Mouse (Mus musculus): ENCODE measurements around the gene Chrm5. TPM values are rescaled to one million over a fixed set of nuclear protein-coding genes. Genes with fewer than 3 reads are reported as not detected.

Chrm5 gene
- total and polyA plus RNA-seq, 2 experiments, result not detected

DNA sequence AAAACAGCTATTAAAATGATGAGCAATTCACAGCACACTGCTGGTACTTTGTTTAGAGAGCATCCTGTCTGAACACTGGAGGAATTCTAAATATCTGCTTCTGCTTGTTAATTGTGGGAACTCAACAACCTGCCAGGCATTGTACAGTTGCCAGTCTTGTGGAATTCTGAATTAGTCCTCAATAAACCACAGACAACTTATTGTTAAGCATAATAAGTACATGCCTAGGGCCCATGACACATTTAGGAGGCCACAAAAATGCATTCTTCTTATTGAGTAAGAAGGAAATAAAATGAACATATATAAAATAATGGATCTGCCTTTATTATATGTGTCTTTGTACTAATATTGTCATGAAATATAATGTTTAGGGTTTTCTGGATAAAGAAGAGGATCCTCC, 35.1 kb downstream of the Chrm5 start:
- H3K4me1 ChIP-seq (ENCODE audit: control insufficient read depth, insufficient read depth, low read length), result peaks cover 3% of the 10 kb centered on the region; the same call in 1 of the 2 replicates
- H3K36me3 ChIP-seq (ENCODE audit: control insufficient read depth, insufficient read depth, low read length), result no peaks in the 10 kb centered on the region
- no peak overlapping the region for H3K4me3 ChIP-seq (ENCODE audit: insufficient read depth, low read depth, low read length)
- H3K27ac ChIP-seq (replicated peaks; ENCODE audit: insufficient read depth, low read depth, low read length), result no peak overlapping the region
- H3K27me3 ChIP-seq (ENCODE audit: control insufficient read depth, insufficient read depth, low read length), result no peaks in the 10 kb centered on the region
- no peaks in the 10 kb centered on the region for H3K79me2 ChIP-seq (ENCODE audit: control insufficient read depth, insufficient read depth, low read length)
- TF ChIP-seq POLR2A (IDR thresholded peaks at IDR 0.05; ENCODE audit: extremely low read depth, insufficient read depth, low read length), result no peak
- no peak for TF ChIP-seq CTCF (IDR thresholded peaks at IDR 0.05; ENCODE audit: low read depth, low read length)
- no peak for DNase-seq (ENCODE audit: extremely low read depth, low read depth, low spot score)
- no peak overlapping the region for H3K9ac ChIP-seq (ENCODE audit: low read depth, low read length)

- no peak overlapping the region for H3K4me3 ChIP-seq (ENCODE audit: insufficient read depth, low read depth, low read length)
- H3K36me3 ChIP-seq (ENCODE audit: control insufficient read depth, insufficient read depth, low read length), result no peaks in the 10 kb centered on the region
- no peak for TF ChIP-seq POLR2A (IDR thresholded peaks at IDR 0.05; ENCODE audit: extremely low read depth, insufficient read depth, low read length)
- peaks cover 3% of the 10 kb centered on the region; the same call in 1 of the 2 replicates for H3K4me1 ChIP-seq (ENCODE audit: control insufficient read depth, insufficient read depth, low read length)
- no peak for DNase-seq (ENCODE audit: extremely low read depth, low read depth, low spot score)
- no peak overlapping the region for H3K9ac ChIP-seq (ENCODE audit: low read depth, low read length)
- H3K79me2 ChIP-seq (ENCODE audit: control insufficient read depth, insufficient read depth, low read length), result no peaks in the 10 kb centered on the region
- H3K27ac ChIP-seq (replicated peaks; ENCODE audit: insufficient read depth, low read depth, low read length), result no peak overlapping the region
- H3K27me3 ChIP-seq (ENCODE audit: control insufficient read depth, insufficient read depth, low read length), result no peaks in the 10 kb centered on the region
- 61% methylated on average over 2 of the region's 2 CpGs for WGBS
These were observed 37.1 kb downstream of the Chrm5 start for GRCm38 (mm10) chr2:112443491-112443890.

DNA sequence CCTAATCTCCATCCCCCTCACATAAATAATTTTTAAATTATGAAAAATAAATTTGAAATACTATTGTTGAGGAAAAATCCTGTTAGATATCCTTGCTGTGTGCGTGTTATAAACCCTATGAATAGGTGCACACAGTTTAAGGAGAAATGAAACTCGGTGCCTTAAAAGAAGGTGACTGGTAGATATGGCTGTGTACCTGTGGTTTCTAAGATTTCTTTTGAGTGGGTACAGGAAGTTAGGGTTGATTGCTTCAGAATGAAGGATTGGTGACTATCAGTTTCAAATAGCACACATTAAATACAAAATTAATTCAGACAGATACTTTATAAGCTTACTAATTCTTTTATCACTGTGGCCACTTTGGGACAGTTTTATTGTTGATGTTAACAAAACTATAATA, 43.0 kb downstream of the Chrm5 start:
- Histone ChIP-seq H3K4me1 (ENCODE audit: control insufficient read depth, insufficient read depth, low read length) (no peaks in the 10 kb centered on the region), H3K27me3 (ENCODE audit: control insufficient read depth, insufficient read depth, low read length) (no peaks in the 10 kb centered on the region), H3K36me3 (ENCODE audit: control insufficient read depth, insufficient read depth, low read length) (no peaks in the 10 kb centered on the region), H3K27ac (replicated peaks; ENCODE audit: insufficient read depth, low read depth, low read length) (no peak overlapping the region), H3K4me3 (ENCODE audit: insufficient read depth, low read depth, low read length) (no peak overlapping the region), H3K9ac (ENCODE audit: low read depth, low read length) (no peak overlapping the region), H3K79me2 (ENCODE audit: control insufficient read depth, insufficient read depth, low read length) (no peaks in the 10 kb centered on the region)
- 87% methylated on average over 2 of the region's 2 CpGs for WGBS
- DNase-seq (ENCODE audit: extremely low read depth, low read depth, low spot score), result no peak
- no peak for TF ChIP-seq POLR2A (IDR thresholded peaks at IDR 0.05; ENCODE audit: extremely low read depth, insufficient read depth, low read length)
- no peak for TF ChIP-seq CTCF (IDR thresholded peaks at IDR 0.05; ENCODE audit: low read depth, low read length)

GRCm38 (mm10) chr2:112436292-112436691, 44.3 kb downstream of the Chrm5 start:
- 78% methylated on average over 4 of the region's 4 CpGs for WGBS
- TF ChIP-seq CTCF (IDR thresholded peaks at IDR 0.05; ENCODE audit: low read depth, low read length) (no peak), POLR2A (IDR thresholded peaks at IDR 0.05; ENCODE audit: extremely low read depth, insufficient read depth, low read length) (no peak)
- H3K27ac ChIP-seq (replicated peaks; ENCODE audit: insufficient read depth, low read depth, low read length), result no peak overlapping the region
- no peaks in the 10 kb centered on the region for H3K27me3 ChIP-seq (ENCODE audit: control insufficient read depth, insufficient read depth, low read length)
- no peak overlapping the region for H3K9ac ChIP-seq (ENCODE audit: low read depth, low read length)
- no peaks in the 10 kb centered on the region for H3K79me2 ChIP-seq (ENCODE audit: control insufficient read depth, insufficient read depth, low read length)
- no peaks in the 10 kb centered on the region for H3K4me1 ChIP-seq (ENCODE audit: control insufficient read depth, insufficient read depth, low read length)
- no peak overlapping the region for H3K4me3 ChIP-seq (ENCODE audit: insufficient read depth, low read depth, low read length)
- H3K36me3 ChIP-seq (ENCODE audit: control insufficient read depth, insufficient read depth, low read length), result no peaks in the 10 kb centered on the region
- DNase-seq (ENCODE audit: extremely low read depth, low read depth, low spot score), result no peak

- H3K4me1 ChIP-seq (ENCODE audit: control insufficient read depth, insufficient read depth, low read length), result no peaks in the 10 kb centered on the region
- 16% methylated on average over 2 of the region's 2 CpGs for WGBS
- H3K27me3 ChIP-seq (ENCODE audit: control insufficient read depth, insufficient read depth, low read length), result no peaks in the 10 kb centered on the region
- peak; percentile 54 for DNase-seq (ENCODE audit: extremely low read depth, low read depth, low spot score)
- no peak for TF ChIP-seq CTCF (IDR thresholded peaks at IDR 0.05; ENCODE audit: low read depth, low read length)
- TF ChIP-seq POLR2A (IDR thresholded peaks at IDR 0.05; ENCODE audit: extremely low read depth, insufficient read depth, low read length), result no peak
- H3K4me3 ChIP-seq (ENCODE audit: insufficient read depth, low read depth, low read length), result no peak overlapping the region
- H3K27ac ChIP-seq (replicated peaks; ENCODE audit: insufficient read depth, low read depth, low read length), result no peak overlapping the region
- H3K9ac ChIP-seq (ENCODE audit: low read depth, low read length), result no peak overlapping the region
- H3K79me2 ChIP-seq (ENCODE audit: control insufficient read depth, insufficient read depth, low read length), result no peaks in the 10 kb centered on the region
- no peaks in the 10 kb centered on the region for H3K36me3 ChIP-seq (ENCODE audit: control insufficient read depth, insufficient read depth, low read length)
These were observed 47.2 kb downstream of the Chrm5 start for GRCm38 (mm10) chr2:112433359-112433758.

GRCm38 (mm10) chr2:112432523-112432922, 48.0 kb downstream of the Chrm5 start:
- H3K9ac ChIP-seq (ENCODE audit: low read depth, low read length), result no peak overlapping the region
- H3K79me2 ChIP-seq (ENCODE audit: control insufficient read depth, insufficient read depth, low read length), result no peaks in the 10 kb centered on the region
- 90% methylated on average over 2 of the region's 2 CpGs for WGBS

More at GRCm38 (mm10) chr2:112432523-112432922, 48.0 kb downstream of the Chrm5 start:
- Histone ChIP-seq H3K4me1 (ENCODE audit: control insufficient read depth, insufficient read depth, low read length) (no peaks in the 10 kb centered on the region), H3K4me3 (ENCODE audit: insufficient read depth, low read depth, low read length) (no peak overlapping the region), H3K36me3 (ENCODE audit: control insufficient read depth, insufficient read depth, low read length) (no peaks in the 10 kb centered on the region), H3K27ac (replicated peaks; ENCODE audit: insufficient read depth, low read depth, low read length) (no peak overlapping the region), H3K27me3 (ENCODE audit: control insufficient read depth, insufficient read depth, low read length) (no peaks in the 10 kb centered on the region)
- no peak for TF ChIP-seq POLR2A (IDR thresholded peaks at IDR 0.05; ENCODE audit: extremely low read depth, insufficient read depth, low read length)
- TF ChIP-seq CTCF (IDR thresholded peaks at IDR 0.05; ENCODE audit: low read depth, low read length), result no peak
- DNase-seq (ENCODE audit: extremely low read depth, low read depth, low spot score), result no peak
